Mouse (Mus musculus) cerebral cortex, adult 2 months (tissue): ENCODE results near the gene Gm13420.

ENCODE experiments used
- WGBS: fragments of 180-500 bp; shearing (Covaris S2); methylation state at CpG from one replicate; pipeline ENCODE4 v1.1.7; 2018; 5-methylcytosine and 5-hydroxymethylcytosine counted together

The Gm13420 gene

GRCm38 (mm10) chr2:29737209-29737925 lies 14.1 kb downstream of the Gm13420 start:
- 84% methylated on average over 12 of the region's 12 CpGs for WGBS

- 91% methylated on average over 12 of the region's 12 CpGs for WGBS
These were observed 15.8 kb downstream of the Gm13420 start for GRCm38 (mm10) chr2:29735708-29736107.

- 92% methylated on average over 5 of the region's 5 CpGs for WGBS
These were observed 18.1 kb downstream of the Gm13420 start for GRCm38 (mm10) chr2:29733348-29733747.

- WGBS, result 86% methylated on average over 10 of the region's 10 CpGs
These were observed 18.9 kb downstream of the Gm13420 start for GRCm38 (mm10) chr2:29732559-29732958.

- WGBS, result 71% methylated on average over 3 of the region's 3 CpGs
These were observed 19.9 kb downstream of the Gm13420 start for GRCm38 (mm10) chr2:29731545-29731944.

GRCm38 (mm10) chr2:29729500-29729899 lies 22.0 kb downstream of the Gm13420 start:
- 61% methylated on average over 2 of the region's 2 CpGs for WGBS

- 75% methylated on average over 5 of the region's 5 CpGs for WGBS
These were observed 26.7 kb downstream of the Gm13420 start for GRCm38 (mm10) chr2:29724664-29725365.

- 94% methylated on average over 3 of the region's 3 CpGs for WGBS
These were observed 28.4 kb downstream of the Gm13420 start for GRCm38 (mm10) chr2:29723132-29723531.

- WGBS, result 82% methylated on average over 5 of the region's 5 CpGs
These were observed 32.9 kb downstream of the Gm13420 start for GRCm38 (mm10) chr2:29718581-29718980.

- WGBS, result 38% methylated on average over 6 of the region's 6 CpGs
These were observed 34.8 kb downstream of the Gm13420 start for GRCm38 (mm10) chr2:29716691-29717090.

- 48% methylated on average over 7 of the region's 7 CpGs for WGBS
These were observed 35.3 kb downstream of the Gm13420 start for GRCm38 (mm10) chr2:29716143-29716542.

- WGBS, result 58% methylated on average over 5 of the region's 5 CpGs
These were observed 37.4 kb downstream of the Gm13420 start for GRCm38 (mm10) chr2:29714127-29714526.

- WGBS, result 73% methylated on average over 2 of the region's 2 CpGs
These were observed 38.0 kb downstream of the Gm13420 start for GRCm38 (mm10) chr2:29713501-29713900.

- 65% methylated on average over 5 of the region's 5 CpGs for WGBS
These were observed 39.6 kb downstream of the Gm13420 start for GRCm38 (mm10) chr2:29711877-29712276.

- WGBS, result 73% methylated on average over 3 of the region's 3 CpGs
These were observed 40.4 kb downstream of the Gm13420 start for GRCm38 (mm10) chr2:29711038-29711437.

- WGBS, result 93% methylated on average over 4 of the region's 4 CpGs
These were observed 43.3 kb downstream of the Gm13420 start for GRCm38 (mm10) chr2:29708209-29708608.

GRCm38 (mm10) chr2:29707731-29708130 lies 43.8 kb downstream of the Gm13420 start:
- WGBS, result 76% methylated on average over 4 of the region's 4 CpGs

- 82% methylated on average over 18 of the region's 18 CpGs for WGBS
These were observed 44.5 kb downstream of the Gm13420 start for GRCm38 (mm10) chr2:29706726-29707620.

- 86% methylated on average over 3 of the region's 3 CpGs for WGBS
These were observed 46.0 kb downstream of the Gm13420 start for GRCm38 (mm10) chr2:29705493-29705892.

GRCm38 (mm10) chr2:29703104-29704081 lies 48.1 kb downstream of the Gm13420 start:
- 97% methylated on average over 9 of the region's 9 CpGs for WGBS

- 90% methylated on average over 8 of the region's 8 CpGs for WGBS
These were observed 49.3 kb downstream of the Gm13420 start for GRCm38 (mm10) chr2:29702189-29702588.
